Mouse (Mus musculus): ENCODE results near the gene Tmc6. TPM values are rescaled to one million over a fixed set of nuclear protein-coding genes. Genes with fewer than 3 reads are reported as not detected.

The Tmc6 gene
- total and polyA plus RNA-seq, 2 experiments from 2014 or later: 3.2 to 4.1 TPM

- no peaks in the 10 kb centered on the region for H3K9me3 ChIP-seq (ENCODE audit: low read length)
- H3K27me3 ChIP-seq (ENCODE audit: insufficient read depth, low read length): peaks cover 7% of the 10 kb centered on the region; the same call in 1 of the 2 replicates
- peak overlapping the region; percentile 55 for H3K4me3 ChIP-seq (ENCODE audit: low read depth, low read length)
- TF ChIP-seq CTCF (IDR thresholded peaks at IDR 0.05; ENCODE audit: low read depth): peak; percentile 70
- H3K4me1 ChIP-seq (ENCODE audit: insufficient read depth): peaks cover 7% of the 10 kb centered on the region; the same call in 1 of the 2 replicates
- DNase-seq: peak; percentile 76
- no peak overlapping the region for H3K27ac ChIP-seq (ENCODE audit: low read depth, low read length)
- 0% methylated on average over 21 of the region's 21 CpGs for WGBS
- no peaks in the 10 kb centered on the region for H3K36me3 ChIP-seq (ENCODE audit: insufficient read depth)
- peak overlapping the region; percentile 96 for H3K4me2 ChIP-seq (ENCODE audit: low read depth)
- peak overlapping the region; percentile 41 for H3K9ac ChIP-seq
- ATAC-seq: peak; percentile 90
Measured at GRCm38 (mm10) chr11:117810401-117811046, 28.5 kb upstream of the Tmc6 start.

GRCm38 (mm10) chr11:117809407-117810311 lies 27.7 kb upstream of the Tmc6 start, which contains the start of the genes Gm20708 and Syngr2:
TSS of gene Gm20708 (plus strand) at chr11:117809668.
TSS of gene Syngr2 (plus strand) at chr11:117809668.
- no peaks in the 10 kb centered on the region for H3K9me3 ChIP-seq (ENCODE audit: low read length)
- peak within 1 kb of the TSS; percentile 96 for H3K4me2 ChIP-seq (ENCODE audit: low read depth)
- no peaks in the 10 kb centered on the region for H3K36me3 ChIP-seq (ENCODE audit: insufficient read depth)
- 1% methylated on average over 72 of the region's 75 CpGs for WGBS
- ATAC-seq (peak; percentile 64), DNase-seq (peak; percentile 76)
- H3K4me1 ChIP-seq (ENCODE audit: insufficient read depth): peaks cover 7% of the 10 kb centered on the region; the same call in 1 of the 2 replicates
- peak within 1 kb of the TSS; percentile 41 for H3K9ac ChIP-seq
- no peak for TF ChIP-seq CTCF (IDR thresholded peaks at IDR 0.05; ENCODE audit: low read depth)
- H3K27ac ChIP-seq (ENCODE audit: low read depth, low read length): no peak within 1 kb of the TSS
- H3K27me3 ChIP-seq (ENCODE audit: insufficient read depth, low read length): peaks cover 7% of the 10 kb centered on the region; the same call in 1 of the 2 replicates
- H3K4me3 ChIP-seq (ENCODE audit: low read depth, low read length): peak within 1 kb of the TSS; percentile 55

GRCm38 (mm10) chr11:117806781-117807180 lies 24.8 kb upstream of the Tmc6 start:
- Histone ChIP-seq H3K4me1 (ENCODE audit: insufficient read depth) (peaks cover 7% of the 10 kb centered on the region; the same call in 1 of the 2 replicates), H3K9me3 (ENCODE audit: low read length) (no peaks in the 10 kb centered on the region), H3K36me3 (ENCODE audit: insufficient read depth) (no peaks in the 10 kb centered on the region), H3K4me2 (ENCODE audit: low read depth) (no peak overlapping the region), H3K4me3 (ENCODE audit: low read depth, low read length) (no peak overlapping the region), H3K27ac (ENCODE audit: low read depth, low read length) (no peak overlapping the region), H3K9ac (no peak overlapping the region), H3K27me3 (ENCODE audit: insufficient read depth, low read length) (peaks cover 7% of the 10 kb centered on the region; the same call in 1 of the 2 replicates)
- ATAC-seq (no peak), DNase-seq (no peak)
- no peak for TF ChIP-seq CTCF (IDR thresholded peaks at IDR 0.05; ENCODE audit: low read depth)
- 93% methylated on average over 6 of the region's 6 CpGs for WGBS

GRCm38 (mm10) chr11:117803166-117803688 lies 21.2 kb upstream of the Tmc6 start:
- Histone ChIP-seq H3K36me3 (ENCODE audit: insufficient read depth) (no peaks in the 10 kb centered on the region), H3K27me3 (ENCODE audit: insufficient read depth, low read length) (no peaks in the 10 kb centered on the region), H3K27ac (ENCODE audit: low read depth, low read length) (no peak overlapping the region), H3K4me2 (ENCODE audit: low read depth) (no peak overlapping the region), H3K9me3 (ENCODE audit: low read length) (no peaks in the 10 kb centered on the region), H3K4me3 (ENCODE audit: low read depth, low read length) (no peak overlapping the region), H3K4me1 (ENCODE audit: insufficient read depth) (no peaks in the 10 kb centered on the region), H3K9ac (no peak overlapping the region)
- DNase-seq: no peak
- WGBS: 93% methylated on average over 3 of the region's 3 CpGs
- ATAC-seq: no peak
- TF ChIP-seq CTCF (IDR thresholded peaks at IDR 0.05; ENCODE audit: low read depth): no peak

- DNase-seq: no peak
- H3K9ac ChIP-seq: no peak overlapping the region
- no peaks in the 10 kb centered on the region for H3K36me3 ChIP-seq (ENCODE audit: insufficient read depth)
- 76% methylated on average over 7 of the region's 7 CpGs for WGBS
- H3K27me3 ChIP-seq (ENCODE audit: insufficient read depth, low read length): no peaks in the 10 kb centered on the region
- no peak overlapping the region for H3K4me2 ChIP-seq (ENCODE audit: low read depth)
- no peak overlapping the region for H3K4me3 ChIP-seq (ENCODE audit: low read depth, low read length)
- H3K9me3 ChIP-seq (ENCODE audit: low read length): no peaks in the 10 kb centered on the region
- no peak overlapping the region for H3K27ac ChIP-seq (ENCODE audit: low read depth, low read length)
- H3K4me1 ChIP-seq (ENCODE audit: insufficient read depth): no peaks in the 10 kb centered on the region
- ATAC-seq: no peak
- no peak for TF ChIP-seq CTCF (IDR thresholded peaks at IDR 0.05; ENCODE audit: low read depth)
Measured at GRCm38 (mm10) chr11:117801650-117802049, 19.7 kb upstream of the Tmc6 start.

GRCm38 (mm10) chr11:117800038-117800437 lies 18.0 kb upstream of the Tmc6 start:
- Histone ChIP-seq H3K9ac (no peak overlapping the region), H3K36me3 (ENCODE audit: insufficient read depth) (no peaks in the 10 kb centered on the region), H3K27me3 (ENCODE audit: insufficient read depth, low read length) (no peaks in the 10 kb centered on the region), H3K4me3 (ENCODE audit: low read depth, low read length) (no peak overlapping the region), H3K9me3 (ENCODE audit: low read length) (no peaks in the 10 kb centered on the region), H3K4me1 (ENCODE audit: insufficient read depth) (no peaks in the 10 kb centered on the region), H3K27ac (ENCODE audit: low read depth, low read length) (no peak overlapping the region), H3K4me2 (ENCODE audit: low read depth) (no peak overlapping the region)
- 85% methylated on average over 7 of the region's 7 CpGs for WGBS
- TF ChIP-seq CTCF (IDR thresholded peaks at IDR 0.05; ENCODE audit: low read depth): no peak
- ATAC-seq (no peak), DNase-seq (no peak)
